Mouse (Mus musculus) forebrain, embryonic 14.5 days (tissue): ENCODE measurements around the gene Nipsnap3a. TPM values are rescaled to one million over a fixed set of nuclear protein-coding genes. Genes with fewer than 3 reads are reported as not detected.

ENCODE experiments used
- ATAC-seq: fragments of 200-750 bp; cut with Nextera tagmentation; 2 replicates; pipeline ENCODE4 v1.8.0; 2017; ENCODE audit warnings: mild to moderate bottlenecking, moderate library complexity
- DNase-seq: peaks from one replicate; pipeline ENCODE4 v3.0.0-alpha.2; 2015; ENCODE audit warnings: low spot score
- H3K27ac ChIP-seq: fragments of 300-500 bp; sonication (generic); 2 replicates; pipeline ENCODE4 v1.5.1; 2014; ENCODE audit warnings: low read depth, mild to moderate bottlenecking, control low read depth, low read length, moderate library complexity
- H3K27me3 ChIP-seq: fragments of 300-500 bp; sonication (generic); replicated peaks from 2 replicates; pipeline ENCODE4 v1.6.1; 2014; ENCODE audit warnings: low read length, control low read depth, mixed read lengths; ENCODE audit not compliant: control insufficient read depth, insufficient read depth
- H3K36me3 ChIP-seq: fragments of 300-500 bp; sonication (generic); 2 replicates; pipeline ENCODE4 v1.6.1; 2014; ENCODE audit warnings: low read length, control low read depth; ENCODE audit not compliant: control insufficient read depth, insufficient read depth
- H3K4me1 ChIP-seq: fragments of 300-500 bp; sonication (generic); 2 replicates; pipeline ENCODE4 v1.6.1; 2014; ENCODE audit warnings: antibody characterized with exemption, low read length, control low read depth; ENCODE audit not compliant: control insufficient read depth, insufficient read depth
- H3K4me2 ChIP-seq: fragments of 300-500 bp; sonication (generic); 2 replicates; pipeline ENCODE4 v1.6.1; 2014; ENCODE audit warnings: mild to moderate bottlenecking, control low read depth, low read length
- H3K4me3 ChIP-seq: fragments of 300-500 bp; sonication (generic); 2 replicates; pipeline ENCODE4 v1.5.1; 2014; ENCODE audit warnings: low read depth, low read length, control low read depth
- H3K9ac ChIP-seq: fragments of 300-500 bp; sonication (generic); 2 replicates; pipeline ENCODE4 v1.6.1; 2014; ENCODE audit warnings: mild to moderate bottlenecking, low read length, control low read depth, moderate library complexity
- H3K9me3 ChIP-seq: fragments of 300-500 bp; sonication (generic); replicated peaks from 2 replicates; pipeline ENCODE4 v1.6.1; 2016; ENCODE audit warnings: low read length, control low read depth, mixed read lengths; ENCODE audit not compliant: control insufficient read depth
- WGBS: fragments of 180-500 bp; shearing (Covaris S2); extraction: QIAGEN DNeasy Blood & Tissue Kit; methylation state at CpG from one replicate; pipeline ENCODE4 v1.1.7; 2014; 5-methylcytosine and 5-hydroxymethylcytosine counted together
- polyA plus RNA-seq: library from polyadenylated mRNA; unstranded; fragments of >200 nt; fragmentation: Nextera tagmentation; extraction: Ambion mirVana; gene quantifications from 2 replicates; pipeline ENCODE4 v1.2.1, GENCODE M21; 2014

Nipsnap3a gene
- polyA plus RNA-seq, 1 experiment from 2014 or later = not detected

GRCm38 (mm10) chr4:53009183-53009582 is 20.1 kb downstream of the Nipsnap3a start:
- Histone ChIP-seq H3K4me3 (no peak overlapping the region), H3K36me3 (no peaks in the 10 kb centered on the region), H3K4me2 (no peak overlapping the region), H3K4me1 (no peaks in the 10 kb centered on the region), H3K9me3 (no peaks in the 10 kb centered on the region), H3K27me3 (no peaks in the 10 kb centered on the region), H3K27ac (no peak overlapping the region), H3K9ac (no peak overlapping the region)
- 74% methylated on average over 4 of the region's 4 CpGs for WGBS
- no peak for ATAC-seq
- peak; percentile 67 for DNase-seq

GRCm38 (mm10) chr4:53009871-53010270 is 20.8 kb downstream of the Nipsnap3a start:
- no peak overlapping the region for H3K27ac ChIP-seq
- no peaks in the 10 kb centered on the region for H3K27me3 ChIP-seq
- no peaks in the 10 kb centered on the region for H3K4me1 ChIP-seq
- no peaks in the 10 kb centered on the region for H3K9me3 ChIP-seq
- DNase-seq (no peak), ATAC-seq (no peak)
- peaks cover under 1% of the 10 kb centered on the region; the same call in 1 of the 2 replicates for H3K36me3 ChIP-seq
- H3K9ac ChIP-seq = no peak overlapping the region
- WGBS = 96% methylated on average over 4 of the region's 4 CpGs
- H3K4me2 ChIP-seq = no peak overlapping the region
- no peak overlapping the region for H3K4me3 ChIP-seq

- Histone ChIP-seq H3K4me3 (peak within 1 kb of the TSS; percentile 64), H3K36me3 (peaks cover 16% of the 10 kb centered on the region), H3K4me1 (no peaks in the 10 kb centered on the region), H3K27me3 (no peaks in the 10 kb centered on the region), H3K27ac (peak within 1 kb of the TSS; percentile 63; the same call in 1 of the 2 replicates), H3K9ac (peak within 1 kb of the TSS; percentile 77), H3K4me2 (peak within 1 kb of the TSS; percentile 53), H3K9me3 (no peaks in the 10 kb centered on the region)
- DNase-seq = peak; percentile 97
- under 1% methylated on average over 63 of the region's 63 CpGs for WGBS
- ATAC-seq = peak; percentile 96
These were observed 22.8 kb downstream of the Nipsnap3a start, which contains the start of gene Nipsnap3b for GRCm38 (mm10) chr4:53011732-53012361. Gene Nipsnap3b, plus strand, starts transcription at chr4:53011880.

GRCm38 (mm10) chr4:53014421-53014820 is 25.3 kb downstream of the Nipsnap3a start:
- H3K4me2 ChIP-seq = no peak overlapping the region
- WGBS = 96% methylated on average over 7 of the region's 7 CpGs
- ATAC-seq = no peak

GRCm38 (mm10) chr4:53015024-53015423 is 26.0 kb downstream of the Nipsnap3a start:
- Histone ChIP-seq H3K9me3 (no peaks in the 10 kb centered on the region), H3K27ac (no peak overlapping the region), H3K4me3 (no peak overlapping the region), H3K4me1 (no peaks in the 10 kb centered on the region), H3K4me2 (no peak overlapping the region), H3K27me3 (no peaks in the 10 kb centered on the region), H3K36me3 (peaks cover 37% of the 10 kb centered on the region), H3K9ac (no peak overlapping the region)
- ATAC-seq = no peak
- WGBS = 94% methylated on average over 3 of the region's 3 CpGs
- DNase-seq = no peak

More at GRCm38 (mm10) chr4:53014421-53014820, 25.3 kb downstream of the Nipsnap3a start:
- H3K36me3 ChIP-seq = peaks cover 31% of the 10 kb centered on the region
- H3K4me1 ChIP-seq = no peaks in the 10 kb centered on the region
- H3K9me3 ChIP-seq = no peaks in the 10 kb centered on the region
- no peak overlapping the region for H3K9ac ChIP-seq
- no peak overlapping the region for H3K4me3 ChIP-seq
- H3K27ac ChIP-seq = no peak overlapping the region
- DNase-seq = no peak
- H3K27me3 ChIP-seq = no peaks in the 10 kb centered on the region

- Histone ChIP-seq H3K9me3 (no peaks in the 10 kb centered on the region), H3K36me3 (peaks cover 58% of the 10 kb centered on the region), H3K9ac (no peak overlapping the region), H3K27ac (no peak overlapping the region), H3K27me3 (no peaks in the 10 kb centered on the region), H3K4me3 (no peak overlapping the region), H3K4me1 (no peaks in the 10 kb centered on the region), H3K4me2 (no peak overlapping the region)
- DNase-seq (no peak), ATAC-seq (no peak)
- WGBS = 93% methylated on average over 1 of the region's 1 CpGs
These were observed 29.3 kb downstream of the Nipsnap3a start for GRCm38 (mm10) chr4:53018392-53018791.

GRCm38 (mm10) chr4:53023189-53023925 is 34.3 kb downstream of the Nipsnap3a start:
- WGBS = 94% methylated on average over 14 of the region's 14 CpGs
- no peaks in the 10 kb centered on the region for H3K27me3 ChIP-seq
- H3K4me3 ChIP-seq = no peak overlapping the region
- ATAC-seq (no peak), DNase-seq (no peak)
- H3K9ac ChIP-seq = no peak overlapping the region
- H3K4me1 ChIP-seq = no peaks in the 10 kb centered on the region
- no peak overlapping the region for H3K27ac ChIP-seq
- H3K4me2 ChIP-seq = no peak overlapping the region
- peaks cover 40% of the 10 kb centered on the region for H3K36me3 ChIP-seq
- H3K9me3 ChIP-seq = no peaks in the 10 kb centered on the region

- no peak overlapping the region for H3K4me3 ChIP-seq
- H3K27ac ChIP-seq = no peak overlapping the region
- H3K4me2 ChIP-seq = no peak overlapping the region
- ATAC-seq (no peak), DNase-seq (no peak)
- H3K36me3 ChIP-seq = peaks cover 35% of the 10 kb centered on the region
- no peaks in the 10 kb centered on the region for H3K4me1 ChIP-seq
- WGBS = 86% methylated on average over 4 of the region's 4 CpGs
- H3K9me3 ChIP-seq = no peaks in the 10 kb centered on the region
- no peaks in the 10 kb centered on the region for H3K27me3 ChIP-seq
- H3K9ac ChIP-seq = no peak overlapping the region
These were observed 35.3 kb downstream of the Nipsnap3a start for GRCm38 (mm10) chr4:53024397-53024796.

GRCm38 (mm10) chr4:53027811-53028210 is 38.7 kb downstream of the Nipsnap3a start:
- no peak overlapping the region for H3K4me3 ChIP-seq
- H3K27ac ChIP-seq = no peak overlapping the region
- ATAC-seq = no peak
- DNase-seq = no peak
- 87% methylated on average over 3 of the region's 3 CpGs for WGBS
- H3K36me3 ChIP-seq = peaks cover 18% of the 10 kb centered on the region
- no peak overlapping the region for H3K9ac ChIP-seq
- no peaks in the 10 kb centered on the region for H3K4me1 ChIP-seq
- H3K9me3 ChIP-seq = no peaks in the 10 kb centered on the region
- no peaks in the 10 kb centered on the region for H3K27me3 ChIP-seq
- no peak overlapping the region for H3K4me2 ChIP-seq
